Mouse (Mus musculus) stomach, postnatal 0 days (tissue): ENCODE measurements at regions not wholly inside any gene's neighbourhood (a gene's known extent, or its start where the extent isn't known, plus 50 kb on each side); places are given as distances from the start of the nearest gene placed in this dataset.

Experiments
- ATAC-seq: fragments of 200-750 bp; cut with Nextera tagmentation; 2 replicates; pipeline ENCODE4 v1.8.0; 2017; ENCODE audit not compliant: low FRiP score, low TSS enrichment
- DNase-seq: peaks from one replicate; pipeline ENCODE4 v3.0.0-alpha.2; 2016; ENCODE audit warnings: low spot score
- H3K27ac ChIP-seq: fragments of 300-500 bp; sonication (generic); replicated peaks from 2 replicates; pipeline ENCODE4 v1.5.1; 2014; ENCODE audit warnings: mild to moderate bottlenecking, control low read depth
- H3K27me3 ChIP-seq: fragments of 300-500 bp; sonication (generic); 2 replicates; pipeline ENCODE4 v1.6.1; 2014; ENCODE audit warnings: low read length; ENCODE audit not compliant: control insufficient read depth, insufficient read depth
- H3K36me3 ChIP-seq: fragments of 300-500 bp; sonication (generic); 2 replicates; pipeline ENCODE4 v1.6.1; 2014; ENCODE audit warnings: low read length, mixed read lengths; ENCODE audit not compliant: control insufficient read depth, insufficient read depth
- H3K4me1 ChIP-seq: fragments of 300-500 bp; sonication (generic); replicated peaks from 2 replicates; pipeline ENCODE4 v1.6.1; 2014; ENCODE audit warnings: antibody characterized with exemption; ENCODE audit not compliant: control insufficient read depth, insufficient read depth
- H3K4me2 ChIP-seq: fragments of 300-500 bp; sonication (generic); replicated peaks from 2 replicates; pipeline ENCODE4 v1.6.1; 2014; ENCODE audit warnings: low read depth, mild to moderate bottlenecking, control low read depth, moderate library complexity
- H3K4me3 ChIP-seq: fragments of 300-500 bp; sonication (generic); 2 replicates; pipeline ENCODE4 v1.5.1; 2014; ENCODE audit warnings: low read depth, low read length, control low read depth
- H3K9ac ChIP-seq: fragments of 300-500 bp; sonication (generic); 2 replicates; pipeline ENCODE4 v1.6.1; 2014; ENCODE audit warnings: mild to moderate bottlenecking, low read length, control low read depth, mixed read lengths
- H3K9me3 ChIP-seq: fragments of 300-500 bp; sonication (generic); 2 replicates; pipeline ENCODE4 v1.6.1; 2016; ENCODE audit warnings: low read length; ENCODE audit not compliant: control insufficient read depth
- CTCF ChIP-seq: IDR thresholded peaks from 2 replicates; pipeline ENCODE4 v1.5.1; 2016; ENCODE audit warnings: antibody characterized with exemption, low read depth, mild to moderate bottlenecking, moderate library complexity
- EP300 ChIP-seq: optimal IDR thresholded peaks from 2 replicates; pipeline ENCODE3; 2016; ENCODE audit warnings: antibody characterized with exemption
- WGBS: fragments of 180-500 bp; shearing (Covaris S2); extraction: QIAGEN DNeasy Blood & Tissue Kit; methylation state at CpG from one replicate; pipeline ENCODE4 v1.1.7; 2014; 5-methylcytosine and 5-hydroxymethylcytosine counted together

GRCm38 (mm10) chr10:8954003-8954402, 68.1 kb upstream of the Sash1 start:
- no peak overlapping the region for H3K27ac ChIP-seq
- no peaks in the 10 kb centered on the region for H3K36me3 ChIP-seq
- DNase-seq (no peak), ATAC-seq (no peak)
- 94% methylated on average over 4 of the region's 4 CpGs for WGBS
- TF ChIP-seq EP300 (no peak), CTCF (no peak)
- H3K9me3 ChIP-seq = no peaks in the 10 kb centered on the region
- no peak overlapping the region for H3K4me2 ChIP-seq
- no peaks in the 10 kb centered on the region for H3K27me3 ChIP-seq
- H3K9ac ChIP-seq = no peak overlapping the region
- H3K4me3 ChIP-seq = no peak overlapping the region
- no peaks in the 10 kb centered on the region for H3K4me1 ChIP-seq

- Histone ChIP-seq H3K4me2 (no peak overlapping the region), H3K4me1 (no peaks in the 10 kb centered on the region), H3K27me3 (no peaks in the 10 kb centered on the region), H3K36me3 (no peaks in the 10 kb centered on the region), H3K27ac (no peak overlapping the region), H3K9ac (no peak overlapping the region), H3K9me3 (no peaks in the 10 kb centered on the region), H3K4me3 (no peak overlapping the region)
- TF ChIP-seq CTCF = no peak
- no peak for TF ChIP-seq EP300
- ATAC-seq (no peak), DNase-seq (no peak)
- WGBS = 81% methylated on average over 5 of the region's 5 CpGs
Observed at GRCm38 (mm10) chr10:8952922-8953321, 67.1 kb upstream of the Sash1 start.

- Histone ChIP-seq H3K4me1 (no peaks in the 10 kb centered on the region), H3K27me3 (no peaks in the 10 kb centered on the region), H3K9ac (no peak overlapping the region), H3K36me3 (no peaks in the 10 kb centered on the region), H3K4me3 (no peak overlapping the region), H3K9me3 (no peaks in the 10 kb centered on the region), H3K4me2 (no peak overlapping the region), H3K27ac (no peak overlapping the region)
- WGBS = 62% methylated on average over 3 of the region's 3 CpGs
- ATAC-seq = no peak
- no peak for DNase-seq
- TF ChIP-seq EP300 = no peak
- TF ChIP-seq CTCF = no peak
Observed at GRCm38 (mm10) chr10:8951937-8952336, 66.1 kb upstream of the Sash1 start.

DNA sequence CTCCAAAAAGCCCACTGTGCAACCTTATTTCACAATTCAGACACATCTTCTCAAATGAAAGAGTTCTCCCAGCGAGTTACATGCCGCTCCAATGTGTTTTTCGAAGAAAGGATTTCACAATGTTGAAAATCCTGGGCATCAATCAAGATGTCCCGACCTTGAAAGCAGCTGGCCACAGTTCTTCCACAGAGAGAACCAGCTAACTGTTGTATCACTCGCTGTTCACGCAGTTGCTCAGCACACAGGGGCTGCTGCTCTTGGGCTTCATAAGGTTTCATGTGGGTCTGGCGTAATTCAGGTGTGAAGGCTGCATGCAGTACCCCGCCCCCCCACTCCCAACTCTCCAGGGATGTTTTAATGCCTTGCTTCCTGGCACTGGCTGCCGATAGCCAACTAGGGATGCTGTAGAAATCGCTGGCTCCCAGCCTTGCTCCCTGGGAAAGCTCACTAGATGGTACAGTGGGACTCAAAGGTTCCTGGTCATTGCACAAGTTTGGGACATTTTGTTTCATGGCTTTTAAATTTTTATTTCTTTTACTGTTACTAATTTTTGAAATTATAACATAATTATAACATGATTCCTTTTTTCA, 65.5 kb upstream of the Sash1 start:
- Histone ChIP-seq H3K4me1 (no peaks in the 10 kb centered on the region), H3K9me3 (no peaks in the 10 kb centered on the region), H3K4me3 (no peak overlapping the region), H3K36me3 (no peaks in the 10 kb centered on the region), H3K27me3 (no peaks in the 10 kb centered on the region), H3K27ac (peak overlapping the region; percentile 49), H3K4me2 (no peak overlapping the region), H3K9ac (no peak overlapping the region)
- ATAC-seq = no peak; the same call in 1 of the 2 replicates
- TF ChIP-seq CTCF = no peak
- TF ChIP-seq EP300 = no peak
- 55% methylated on average over 10 of the region's 10 CpGs for WGBS
- DNase-seq = no peak

- no peaks in the 10 kb centered on the region for H3K36me3 ChIP-seq
- ATAC-seq = no peak
- WGBS = 81% methylated on average over 3 of the region's 3 CpGs
Observed at GRCm38 (mm10) chr10:8948227-8948626, 62.4 kb upstream of the Sash1 start.

DNA sequence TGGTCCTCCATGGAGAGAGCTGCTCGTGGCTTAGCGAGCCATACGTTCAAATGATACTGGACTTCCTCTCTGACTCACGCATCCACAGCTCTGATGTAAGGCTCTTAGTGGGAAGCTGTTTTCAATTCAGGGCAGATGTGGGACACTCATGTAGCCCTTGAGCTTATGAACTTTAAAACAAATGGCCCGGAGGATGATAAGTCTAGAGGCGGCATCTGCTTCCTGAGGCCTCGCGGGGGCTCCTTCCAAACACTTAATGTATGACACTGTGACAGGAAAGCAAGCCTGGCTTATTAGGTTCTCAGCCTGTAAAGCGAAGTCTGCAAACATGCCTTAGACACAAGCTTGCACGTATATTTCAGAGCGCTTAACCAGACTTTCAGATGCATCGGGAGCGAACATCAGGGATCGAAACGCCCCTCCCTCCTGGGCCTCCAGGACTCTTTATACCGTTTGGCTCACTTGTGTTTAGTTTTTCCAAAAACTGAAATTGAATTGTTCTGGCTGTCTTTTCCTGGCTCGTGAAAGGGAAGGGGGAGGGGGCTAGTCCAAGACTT, 59.4 kb upstream of the Sash1 start:
- H3K36me3 ChIP-seq = no peaks in the 10 kb centered on the region
- no peaks in the 10 kb centered on the region for H3K9me3 ChIP-seq
- peak overlapping the region; percentile 70 for H3K27ac ChIP-seq
- ATAC-seq (peak; percentile 42; the same call in 1 of the 2 replicates), DNase-seq (no peak)
- peak overlapping the region; percentile 44 for H3K4me2 ChIP-seq
- no peaks in the 10 kb centered on the region for H3K27me3 ChIP-seq
- peak overlapping the region; percentile 27 for H3K4me3 ChIP-seq
- H3K9ac ChIP-seq = peak overlapping the region; percentile 43; the same call in 1 of the 2 replicates
- 36% methylated on average over 17 of the region's 17 CpGs for WGBS
- no peaks in the 10 kb centered on the region for H3K4me1 ChIP-seq
- no peak for TF ChIP-seq CTCF

More at GRCm38 (mm10) chr10:8948227-8948626, 62.4 kb upstream of the Sash1 start:
- Histone ChIP-seq H3K4me3 (no peak overlapping the region), H3K9ac (no peak overlapping the region), H3K27ac (no peak overlapping the region), H3K4me1 (no peaks in the 10 kb centered on the region), H3K4me2 (no peak overlapping the region), H3K9me3 (no peaks in the 10 kb centered on the region), H3K27me3 (no peaks in the 10 kb centered on the region)
- DNase-seq = no peak
- TF ChIP-seq CTCF (no peak), EP300 (no peak)
